Mouse (Mus musculus) kidney, postnatal 36 days (tissue): ENCODE measurements at regions not wholly inside any gene's neighbourhood (a gene's known extent, or its start where the extent isn't known, plus 50 kb on each side); places are given as distances from the start of the nearest gene placed in this dataset.
"Not testable (repeated sequence)": the region's sequence is repeated elsewhere in the genome, so short reads cannot be mapped to it uniquely, and the experiment has no call there.

Source experiments
- DNase-seq, 2 experiments: peaks; one replicate each; pipeline ENCODE4 v3.0.0; 2021 to 2022; ENCODE audit warnings: mixed read lengths in 2 of 2

DNA sequence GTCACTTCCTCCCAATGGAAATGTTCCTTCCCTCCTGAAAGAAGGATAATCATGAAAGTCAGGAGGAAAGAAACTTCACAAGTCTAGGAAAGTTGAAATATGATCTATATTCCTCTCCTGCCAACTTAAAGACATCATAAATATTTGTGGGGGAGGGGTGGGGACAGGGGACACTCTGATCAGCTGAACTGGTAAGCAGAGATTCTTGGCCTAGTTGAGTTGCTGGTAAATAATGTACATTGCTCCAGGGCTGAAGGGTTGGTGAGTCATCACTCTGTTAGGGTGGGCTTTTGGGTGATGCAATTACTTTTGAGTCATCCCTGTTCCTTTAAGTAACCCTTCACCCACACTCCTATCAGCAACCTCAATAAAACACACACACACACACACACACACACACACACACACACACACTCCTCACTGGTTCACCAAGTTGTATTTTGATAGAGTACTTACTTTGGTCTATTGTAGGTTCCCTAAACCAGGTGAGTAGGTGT, 56.0 kb downstream of the Ccdc71l start:
- no peak for DNase-seq

DNA sequence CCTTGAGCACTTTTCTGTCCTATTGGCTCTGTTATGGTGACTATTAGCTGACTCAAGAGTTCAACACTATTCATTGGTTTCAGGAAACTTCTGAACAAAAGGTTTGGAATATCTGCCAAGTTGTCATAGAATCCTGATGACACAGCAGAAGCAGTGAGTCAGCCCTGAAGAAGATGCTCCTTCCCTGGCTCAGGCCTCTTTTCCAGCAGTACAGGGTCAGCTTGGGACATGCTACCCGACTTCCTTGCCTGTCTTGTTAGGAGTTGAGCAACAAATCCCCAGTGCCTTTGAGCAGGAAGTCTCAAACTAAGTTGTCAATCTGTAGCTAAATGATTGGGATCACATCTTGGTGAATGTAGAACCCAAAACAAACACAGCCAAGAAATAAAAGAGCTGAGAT, 56.6 kb downstream of the Ccdc71l start:
- peak; percentile 10 to 16 for DNase-seq

DNA sequence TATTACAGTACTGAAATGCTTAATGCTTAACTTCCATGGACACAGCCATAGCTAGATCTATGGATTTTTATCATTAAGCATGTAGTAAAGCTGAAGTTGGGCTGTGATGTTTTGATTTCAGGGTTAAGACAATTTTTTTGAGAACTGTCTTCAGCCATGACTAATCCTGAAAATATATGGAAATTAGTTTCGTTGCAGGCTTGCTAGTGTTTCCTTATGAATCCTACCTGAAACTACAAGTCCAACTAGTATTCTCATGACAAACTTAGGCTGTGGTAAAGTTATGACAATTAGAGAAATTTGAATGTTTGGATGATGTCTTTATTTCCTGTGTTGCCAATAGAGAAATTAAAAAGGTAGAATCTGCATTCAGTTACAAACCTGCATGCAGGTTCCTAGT, 59.7 kb downstream of the Ccdc71l start:
- no peak for DNase-seq

DNA sequence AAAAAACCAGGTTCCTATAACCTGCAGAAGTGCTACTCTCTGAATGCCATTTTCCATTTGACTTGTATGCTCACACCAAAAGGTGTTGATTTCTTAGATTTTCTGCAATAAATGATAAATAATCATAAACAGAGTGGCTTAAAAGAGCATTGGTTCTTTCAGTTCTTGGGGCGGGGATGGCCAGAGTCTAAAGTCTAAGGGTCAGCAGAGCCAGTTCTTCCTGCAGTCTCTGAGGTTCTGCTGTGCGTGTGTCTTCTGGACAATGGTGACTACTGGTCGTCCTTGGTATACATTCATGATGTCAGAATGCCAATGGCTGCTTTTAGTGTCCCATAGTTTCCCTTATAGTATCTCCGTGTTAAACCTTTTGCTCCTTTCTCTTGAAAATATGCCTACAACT, 66.3 kb downstream of the Ccdc71l start:
- DNase-seq = peak; percentile 14 to 49

DNA sequence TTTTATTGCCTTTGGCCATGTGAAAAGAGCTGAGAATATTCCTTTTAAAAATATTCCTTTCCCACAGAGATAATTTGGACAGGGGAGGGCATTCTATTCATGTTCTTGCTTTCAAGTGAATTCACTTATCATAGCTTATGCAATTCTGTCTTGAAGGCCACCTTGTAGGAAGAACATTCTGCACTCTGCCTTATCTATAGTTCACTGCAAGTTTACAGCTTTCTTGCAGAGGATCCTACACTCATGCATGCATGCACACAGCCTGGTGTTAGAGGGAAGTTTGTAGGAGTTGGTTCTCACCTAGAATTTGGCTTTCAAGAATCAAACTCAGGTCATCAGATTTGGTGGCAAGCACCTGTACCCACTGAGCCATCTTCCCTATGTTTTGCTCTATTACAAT, 67.4 kb downstream of the Ccdc71l start:
- no peak for DNase-seq

DNA sequence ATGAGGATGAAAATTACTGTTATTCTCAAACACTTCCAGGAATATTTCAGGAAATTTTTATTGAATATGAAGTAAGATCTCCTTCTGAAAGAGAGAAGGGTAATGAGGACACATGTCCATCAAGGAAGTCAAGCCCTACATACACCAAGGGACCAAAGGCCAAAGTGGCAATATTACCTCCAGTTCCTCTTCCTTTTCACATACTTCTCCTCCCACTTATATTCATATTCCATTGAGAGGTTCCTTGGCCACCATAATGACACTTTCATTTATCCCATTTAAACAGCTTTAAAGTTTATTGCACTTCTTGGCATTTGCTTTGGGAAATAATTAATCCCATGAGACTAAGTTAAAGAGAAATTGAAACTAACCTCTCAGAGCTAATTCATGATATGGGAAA, 70.9 kb downstream of the Ccdc71l start:
- no peak for DNase-seq

DNA sequence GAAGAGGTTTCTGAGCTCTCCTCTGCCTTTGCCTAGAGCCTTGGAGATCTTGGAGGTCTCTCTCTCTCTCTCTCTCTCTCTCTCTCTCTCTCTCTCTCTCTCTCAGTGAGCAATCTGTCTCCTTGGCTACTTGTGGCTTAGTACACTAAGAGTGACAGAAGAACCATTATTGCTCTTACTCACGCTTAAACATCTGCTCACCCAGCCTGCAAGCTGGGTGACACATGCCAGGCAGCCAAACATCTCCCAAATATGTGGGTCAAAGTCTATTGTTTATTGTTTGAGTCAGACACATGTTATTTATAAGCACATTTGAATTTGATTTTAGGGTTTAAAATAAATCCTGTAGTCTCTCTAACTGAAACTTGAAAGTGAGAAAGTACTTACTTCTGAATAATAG, 72.7 kb downstream of the Ccdc71l start:
- DNase-seq = no peak

DNA sequence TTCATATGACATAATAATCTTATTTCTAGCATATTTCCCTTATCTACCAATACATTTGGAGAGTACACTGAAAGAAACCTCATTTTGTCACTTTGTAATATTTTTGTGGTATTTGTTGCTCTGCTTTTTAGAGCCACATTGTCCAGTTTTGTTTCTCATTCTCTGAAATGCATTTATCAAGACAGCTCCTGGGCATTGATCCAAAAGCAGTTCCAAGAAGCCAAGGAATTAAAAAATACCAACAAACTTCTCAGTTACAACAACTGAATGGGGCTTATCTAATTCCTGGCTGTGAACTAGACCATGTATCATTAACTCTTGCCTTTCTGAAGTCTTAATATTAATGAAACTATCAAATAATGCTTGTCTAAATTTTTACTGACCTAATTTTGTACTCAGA, 76.3 kb downstream of the Ccdc71l start:
- peak; percentile 38 to 49 for DNase-seq

DNA sequence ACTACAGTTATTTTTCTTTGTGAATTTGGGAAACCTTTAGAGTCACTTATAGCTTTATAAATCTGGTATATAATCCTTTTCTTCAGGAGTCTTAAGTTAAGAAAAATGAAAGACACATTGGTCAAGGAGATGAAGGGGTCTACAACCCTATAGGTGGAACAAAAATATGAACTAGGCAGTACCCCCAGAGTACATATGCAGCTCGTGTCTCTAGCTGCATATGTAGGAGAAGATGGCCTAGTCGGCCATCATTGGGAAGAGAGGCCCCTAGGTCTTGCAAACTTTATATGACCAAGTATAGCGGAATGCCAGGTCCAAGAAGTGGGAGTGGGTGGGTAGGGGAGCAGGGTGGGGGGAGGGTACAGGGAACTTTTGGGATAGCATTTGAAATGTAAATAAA, 76.7 kb downstream of the Ccdc71l start:
- DNase-seq = not testable (repeated sequence)

DNA sequence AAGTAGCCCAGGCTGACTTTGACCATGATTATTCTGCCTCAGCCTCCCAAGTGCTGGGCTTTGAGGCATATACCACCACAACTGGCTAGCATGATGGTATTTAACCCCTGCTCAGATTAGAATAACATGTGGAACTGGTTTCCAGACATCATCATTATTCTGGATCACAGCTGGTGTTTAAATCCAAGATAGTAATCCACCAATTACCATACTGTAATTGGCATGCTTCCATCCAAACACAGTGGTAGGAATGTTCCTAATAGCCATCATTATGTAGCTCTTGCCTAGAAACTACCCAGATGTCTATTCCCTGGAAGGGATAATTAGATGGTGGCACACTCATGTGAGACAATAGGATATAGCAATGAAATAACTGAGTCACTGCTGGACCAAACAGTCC, 77.4 kb downstream of the Ccdc71l start:
- DNase-seq = no peak

DNA sequence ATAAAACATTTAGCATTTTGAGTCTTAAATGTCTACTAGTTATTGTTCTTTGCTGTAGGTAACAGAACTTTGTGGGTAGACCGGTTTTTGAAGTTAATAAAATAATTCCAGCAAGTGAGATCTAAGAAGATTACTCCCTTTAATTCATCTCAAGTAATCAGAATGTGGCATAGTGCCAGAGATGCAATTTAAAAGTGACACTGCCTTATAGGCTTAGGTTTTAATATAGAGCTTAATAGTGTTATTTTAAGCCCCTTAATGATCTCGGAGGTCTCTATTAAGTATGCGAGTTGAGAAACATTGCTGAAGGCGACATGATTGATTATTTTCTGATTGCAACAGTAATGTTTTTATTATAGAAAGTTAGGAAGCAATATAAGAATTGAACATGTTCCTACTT, 78.3 kb downstream of the Ccdc71l start:
- DNase-seq = no peak

DNA sequence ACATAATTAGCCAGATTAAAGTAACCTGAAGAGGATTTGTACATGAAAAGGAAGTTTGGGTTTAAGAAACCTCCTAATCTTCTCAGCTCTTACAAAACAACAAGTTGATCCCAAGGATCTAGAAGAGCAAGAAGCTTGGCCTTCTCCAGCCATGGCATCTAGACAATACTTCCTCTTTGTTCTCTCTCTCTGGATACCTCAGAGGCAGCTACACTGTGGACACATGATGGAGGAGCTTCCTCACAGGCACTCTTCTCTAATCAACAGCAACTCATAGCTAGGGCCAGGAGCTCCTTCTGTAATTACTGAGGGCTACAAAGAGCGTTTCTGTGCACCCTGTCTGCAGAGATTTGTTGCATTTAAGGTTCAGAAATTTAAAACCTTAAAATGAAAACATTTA, 79.9 kb downstream of the Ccdc71l start:
- DNase-seq = no peak

DNA sequence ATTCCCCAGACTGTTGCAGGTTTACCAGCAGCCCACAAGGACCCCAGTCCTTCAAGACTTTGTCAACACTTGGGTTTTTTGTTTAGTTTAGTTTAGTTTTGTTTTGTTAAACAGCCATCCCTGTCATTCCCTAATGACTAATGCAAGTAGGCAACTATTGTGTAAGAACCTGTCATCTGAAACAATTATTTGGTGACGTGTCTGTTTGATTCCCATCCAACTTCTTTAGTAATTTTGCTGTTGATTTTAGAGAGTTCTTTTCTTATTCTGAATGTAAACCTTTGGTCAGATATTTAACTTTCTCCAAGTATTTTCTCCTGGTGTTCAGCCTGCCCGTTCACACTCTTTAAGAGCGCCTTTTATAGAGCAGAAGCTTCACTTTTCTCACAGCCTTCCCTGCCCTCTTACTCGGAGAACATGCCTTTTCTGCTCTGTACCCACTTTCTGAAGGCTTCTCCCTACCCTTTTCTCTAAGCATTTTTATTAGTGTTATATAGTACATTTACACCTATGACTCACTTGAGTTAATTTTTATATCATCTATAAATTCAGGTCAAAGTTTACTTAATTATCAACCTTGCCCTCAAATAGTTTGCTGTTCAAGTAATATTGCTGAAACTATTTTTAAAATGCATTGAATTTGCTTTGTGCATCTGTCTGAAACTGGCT, 82.0 kb downstream of the Ccdc71l start:
- no peak for DNase-seq

DNA sequence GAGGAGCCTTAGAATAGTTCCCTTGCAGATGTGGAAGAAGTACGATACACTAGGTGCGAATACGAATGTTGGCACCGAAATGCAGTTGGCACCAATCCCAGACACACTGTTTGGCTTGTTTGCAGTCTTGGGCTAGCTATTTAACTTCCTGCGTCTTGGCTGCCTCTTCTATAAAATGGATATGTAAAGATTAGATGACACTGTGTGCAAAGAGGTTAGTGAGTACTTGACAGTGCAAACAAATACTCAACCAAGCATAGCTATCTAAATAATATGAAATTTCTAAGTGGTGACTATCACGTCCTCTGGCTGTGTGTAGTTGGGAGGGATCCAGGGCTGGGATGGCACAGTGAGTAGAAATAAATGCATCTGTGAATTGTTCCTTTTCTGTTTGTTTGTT, 86.9 kb downstream of the Ccdc71l start:
- peak; percentile 44 to 81 for DNase-seq

DNA sequence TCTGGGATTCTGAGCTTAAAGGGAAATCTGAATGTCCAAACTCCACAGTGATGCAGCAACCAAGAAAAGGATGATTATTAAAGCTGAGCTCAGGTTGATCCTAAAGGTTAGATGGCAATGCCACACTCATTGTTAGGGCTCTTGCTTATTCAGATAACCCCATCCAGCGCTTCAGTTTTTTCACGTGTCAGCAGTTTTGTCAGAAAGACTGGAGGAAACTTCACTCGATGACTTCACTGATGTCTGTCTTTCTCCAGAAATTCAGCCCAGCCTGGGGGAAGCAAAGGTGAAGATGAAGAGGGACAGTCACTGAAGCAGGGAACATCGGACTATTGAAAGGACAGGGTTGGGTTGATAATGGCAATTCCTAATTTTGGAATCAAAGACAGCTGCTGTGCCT, 91.4 kb downstream of the Ccdc71l start:
- no peak for DNase-seq

DNA sequence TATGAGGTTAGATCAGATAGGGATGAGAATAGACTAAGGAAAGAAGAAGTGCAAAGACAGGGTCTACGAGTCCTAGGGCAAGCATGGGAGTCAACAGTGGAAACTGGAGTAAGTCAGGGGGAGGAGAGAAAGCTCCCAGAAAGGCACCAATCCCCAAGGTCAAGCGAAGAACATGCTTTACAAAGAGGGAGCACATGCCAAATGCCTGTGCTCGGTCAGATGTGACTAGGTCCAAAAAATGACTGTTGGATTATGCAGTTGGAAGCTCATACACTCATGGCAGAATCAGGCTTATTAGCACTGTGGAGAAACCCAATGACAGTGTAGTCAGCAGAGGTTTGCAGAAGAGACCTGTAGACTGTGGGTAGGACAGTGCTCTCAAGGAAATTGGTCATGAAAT, 100.9 kb downstream of the Ccdc71l start:
- peak; percentile 58 to 61 for DNase-seq

DNA sequence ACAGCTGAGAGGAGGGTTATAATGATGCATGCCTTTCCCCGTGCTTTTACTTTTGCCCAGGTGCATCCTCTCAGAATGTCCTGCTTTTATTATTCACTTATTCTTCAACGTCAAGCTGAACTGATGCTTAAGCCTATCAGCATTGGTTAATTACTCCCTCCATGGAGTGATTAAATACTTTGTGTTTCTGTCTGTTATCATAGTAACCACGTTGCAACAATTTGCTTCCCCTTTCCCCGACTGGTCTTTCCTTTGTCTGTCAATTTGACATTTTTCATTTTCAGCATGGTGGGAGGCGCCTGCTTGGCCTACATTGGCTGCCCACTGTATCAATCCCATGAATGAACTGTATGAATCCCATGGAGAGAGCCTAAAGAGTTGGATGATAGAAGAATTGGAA, 101.8 kb downstream of the Ccdc71l start:
- DNase-seq = no peak

DNA sequence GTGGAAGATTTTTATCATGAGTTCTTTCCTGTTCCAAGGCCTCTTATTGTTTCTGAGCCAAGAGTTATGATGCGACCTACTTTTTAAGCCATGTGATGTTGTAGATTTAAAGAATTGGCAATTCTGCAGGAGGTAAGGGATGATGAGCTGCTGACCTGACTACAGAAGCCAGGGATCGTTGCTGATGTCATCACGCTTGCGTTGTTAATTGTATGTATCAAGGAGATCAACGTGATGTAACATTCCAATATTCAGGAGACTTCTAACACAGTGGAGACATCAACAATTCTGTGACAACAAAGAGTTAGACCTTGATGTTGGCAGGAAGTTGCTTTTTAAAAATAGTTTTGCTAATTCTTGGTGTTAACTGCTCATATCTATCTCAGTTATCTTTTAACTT, 102.5 kb downstream of the Ccdc71l start:
- no peak for DNase-seq

DNA sequence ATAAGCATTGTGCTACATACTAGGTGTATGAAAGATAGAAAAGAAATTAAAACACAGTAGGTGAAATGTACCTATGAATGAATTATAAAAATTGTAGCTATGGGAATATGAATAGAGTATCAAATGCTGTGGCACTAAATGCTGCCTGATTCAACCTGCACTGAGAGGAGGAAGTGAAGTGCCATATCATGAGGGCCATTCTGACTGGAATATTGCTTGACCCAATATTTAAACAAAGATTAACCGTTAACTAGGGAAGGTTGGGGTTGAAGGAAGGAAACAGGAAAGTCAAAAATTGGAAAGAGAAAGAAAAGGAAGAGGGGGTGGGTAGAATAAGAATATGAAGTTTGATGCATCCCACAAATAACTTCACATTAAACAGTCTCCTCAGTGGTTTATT, 103.8 kb downstream of the Ccdc71l start:
- DNase-seq = no peak

DNA sequence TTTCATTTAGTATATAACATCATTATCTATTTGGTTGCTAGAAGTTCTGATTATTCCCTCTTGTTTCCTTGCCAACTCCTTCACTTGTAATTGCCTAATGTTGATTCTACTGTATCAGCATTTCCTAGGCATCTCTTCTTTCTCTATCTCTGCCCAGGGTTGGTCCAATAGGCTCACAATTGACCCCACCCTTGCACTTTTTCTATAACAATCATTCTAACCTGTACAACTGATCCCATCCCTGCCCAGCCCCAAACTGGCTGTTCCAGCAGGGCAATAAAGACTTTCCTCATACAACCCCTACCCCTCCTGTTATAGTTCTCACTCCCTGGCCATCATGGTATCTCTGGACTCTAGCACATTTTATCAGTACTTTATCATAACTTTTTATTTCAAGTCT, 104.3 kb downstream of the Ccdc71l start:
- no peak for DNase-seq

DNA sequence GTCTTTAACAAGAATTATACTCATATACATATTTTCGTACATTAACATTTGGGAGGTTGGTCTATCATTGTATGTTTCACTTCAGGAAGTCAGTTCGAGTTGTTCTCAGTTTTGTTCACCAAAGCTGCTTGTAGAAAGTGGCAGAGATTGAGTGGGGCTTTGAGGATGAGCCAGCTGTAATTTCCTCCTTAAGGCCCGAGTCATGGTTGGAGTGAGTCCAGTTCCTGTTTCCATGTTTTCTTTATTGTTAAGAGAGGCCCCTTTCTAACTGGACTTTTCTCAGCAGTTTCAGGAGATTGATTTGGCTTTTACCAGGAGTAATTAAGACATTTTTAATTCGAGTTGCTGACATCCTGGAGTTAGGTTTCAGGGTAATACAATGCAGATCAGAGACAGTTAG, 107.7 kb downstream of the Ccdc71l start:
- peak; percentile 17 to 22 for DNase-seq

DNA sequence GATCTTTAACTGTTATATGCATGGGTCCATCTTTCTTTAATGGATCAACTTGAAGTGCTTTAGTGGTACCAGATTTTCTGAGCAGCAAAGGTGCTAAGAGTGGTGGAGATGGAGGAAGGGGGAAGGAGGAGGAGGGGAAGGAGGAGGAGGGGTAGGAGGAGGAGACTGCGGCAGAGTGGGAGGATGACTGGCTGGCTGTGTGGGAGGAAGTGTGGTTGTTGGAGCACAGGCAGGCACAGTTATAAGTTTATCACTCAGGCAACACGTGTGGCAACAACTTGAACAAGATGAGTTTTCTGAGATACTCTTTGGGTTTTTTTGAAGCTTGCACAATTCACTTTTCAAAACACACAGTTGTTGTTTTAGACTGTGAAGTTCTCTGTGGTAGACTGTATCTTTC, 108.2 kb downstream of the Ccdc71l start:
- no peak for DNase-seq

DNA sequence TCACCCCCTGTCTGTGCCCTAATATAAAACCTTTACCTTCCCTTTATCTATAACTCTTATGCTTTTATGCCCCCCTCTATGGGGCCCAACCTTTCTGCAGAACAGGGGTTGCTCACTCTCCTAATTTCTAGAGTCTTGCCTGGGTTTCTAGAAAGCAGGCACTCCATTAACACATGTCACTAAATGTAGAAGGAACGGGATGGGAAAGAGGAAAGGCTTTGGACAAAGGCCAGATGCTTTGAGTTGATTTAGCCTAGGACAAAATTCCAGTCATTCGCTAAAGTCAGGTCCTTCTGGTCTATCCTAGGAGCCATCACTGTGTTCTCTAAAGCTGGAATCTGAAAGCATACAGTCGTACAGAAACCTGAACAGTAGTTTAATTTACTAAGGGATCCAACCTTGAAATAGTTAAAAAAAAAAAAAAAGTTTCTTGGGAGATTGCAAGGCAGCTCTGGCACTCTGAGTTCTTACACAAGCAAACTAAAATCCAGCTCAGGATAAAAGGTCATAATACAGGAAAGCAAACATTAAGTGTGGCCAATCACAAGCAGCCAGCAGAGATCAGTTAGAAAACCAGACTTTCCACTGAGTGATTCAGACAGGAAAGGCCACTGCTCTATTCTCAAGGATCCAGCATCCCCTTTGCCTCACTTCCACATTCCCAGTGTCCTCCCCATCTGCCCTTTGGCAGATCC, 109.5 kb downstream of the Ccdc71l start:
- peak in 1 of 2 experiments; percentile 8 for DNase-seq

DNA sequence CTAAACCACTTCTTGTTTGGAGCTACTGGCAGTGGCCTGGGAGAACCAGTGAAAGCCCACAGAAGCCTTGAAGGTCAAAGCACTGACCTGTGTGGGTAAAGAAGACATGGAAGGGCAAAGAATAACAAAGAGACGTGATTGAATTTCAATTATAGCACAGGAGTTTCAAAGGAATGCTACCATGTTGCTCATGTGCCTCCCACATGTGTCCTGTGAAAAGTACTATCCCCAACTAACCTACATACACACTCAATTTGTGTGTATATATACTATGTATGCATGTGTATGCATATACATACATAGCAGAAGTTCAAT, 110.0 kb downstream of the Ccdc71l start:
- peak in 1 of 2 experiments; percentile 21 for DNase-seq
